Mouse (Mus musculus) small intestine, adult 2 months (tissue): ENCODE results near the gene Ptpn13.

Source experiments
- CTCF ChIP-seq: fragments of 200-500 bp; IDR thresholded peaks from 2 replicates; pipeline ENCODE4 v1.5.1; 2012; ENCODE audit warnings: low read depth, mild to moderate bottlenecking, control low read depth, inconsistent platforms, low read length, moderate library complexity, mixed read lengths; ENCODE audit not compliant: insufficient replicate concordance, insufficient read length; ENCODE audit errors: extremely low read depth
- POLR2A ChIP-seq: fragments of 200-500 bp; IDR thresholded peaks from 2 replicates; pipeline ENCODE4 v1.6.1; 2012; ENCODE audit warnings: low read depth, mild to moderate bottlenecking, control low read depth, inconsistent platforms, low read length, moderate library complexity

DNA sequence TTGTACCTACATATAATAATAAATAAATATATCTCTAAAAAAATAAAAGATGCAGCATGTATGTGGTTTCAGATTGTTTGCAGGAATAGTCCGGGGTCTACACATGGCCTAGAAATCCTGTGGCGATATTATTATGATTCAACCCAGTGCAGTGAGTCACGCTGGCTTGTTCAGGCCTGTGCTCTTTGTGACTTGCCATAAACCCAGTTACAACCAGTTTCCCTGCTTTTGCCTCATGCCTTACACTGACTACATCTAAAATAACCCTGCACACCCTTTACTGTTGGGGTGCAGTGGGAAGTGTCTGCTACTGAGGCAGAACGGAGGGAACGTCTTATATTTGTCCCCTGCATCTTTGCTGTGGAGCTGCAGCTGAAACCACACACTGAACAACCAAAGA lies 29.3 kb upstream of the Ptpn13 start:
- TF ChIP-seq CTCF (no peak), POLR2A (no peak)
